Mouse (Mus musculus): Measurements from ENCODE around the gene Ppp1r11.

DNA sequence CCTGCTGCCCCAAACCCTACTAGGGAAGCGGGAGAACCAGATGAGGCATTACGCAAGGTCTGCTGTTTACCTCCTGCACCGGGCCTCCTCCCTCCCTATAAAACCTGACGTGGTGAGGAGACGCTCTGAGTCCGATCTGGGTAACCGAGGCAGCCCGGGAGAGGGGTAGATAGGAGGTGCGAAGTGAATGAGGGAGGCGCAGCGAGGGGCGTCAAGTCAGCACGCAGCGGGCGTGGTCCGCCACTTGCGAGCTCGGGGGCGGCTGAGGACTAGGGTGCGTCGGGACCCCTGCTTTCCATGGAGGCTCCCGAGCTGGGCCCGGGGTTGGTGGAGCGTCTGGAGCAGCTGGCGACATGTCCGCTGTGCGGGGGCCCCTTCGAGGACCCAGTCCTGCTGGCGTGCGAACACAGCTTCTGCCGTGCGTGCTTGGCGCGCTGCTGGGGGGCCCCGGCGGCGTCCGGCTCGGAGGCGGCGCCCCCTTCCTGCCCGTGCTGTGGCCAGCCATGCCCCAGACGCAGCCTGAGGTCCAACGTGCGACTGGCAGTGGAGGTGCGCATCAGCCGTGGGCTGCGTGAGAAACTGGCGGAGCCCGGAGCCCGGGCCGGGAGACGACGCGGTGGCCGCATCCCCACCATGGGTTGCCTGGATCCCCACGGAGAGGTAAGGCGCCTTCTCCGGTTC is 8.6 kb downstream of the Ppp1r11 start, which contains the start of gene Rnf39:
- TF ChIP-seq EP300 (optimal IDR thresholded peaks at IDR 0.05) (no peak), CTCF (IDR thresholded peaks at IDR 0.05; ENCODE audit: low read depth) (no peak)

Measured in stomach, postnatal 0 days (tissue).